Comparison of ENCODE assay signal across 8 mouse cellular contexts in the genomic region with DNA sequence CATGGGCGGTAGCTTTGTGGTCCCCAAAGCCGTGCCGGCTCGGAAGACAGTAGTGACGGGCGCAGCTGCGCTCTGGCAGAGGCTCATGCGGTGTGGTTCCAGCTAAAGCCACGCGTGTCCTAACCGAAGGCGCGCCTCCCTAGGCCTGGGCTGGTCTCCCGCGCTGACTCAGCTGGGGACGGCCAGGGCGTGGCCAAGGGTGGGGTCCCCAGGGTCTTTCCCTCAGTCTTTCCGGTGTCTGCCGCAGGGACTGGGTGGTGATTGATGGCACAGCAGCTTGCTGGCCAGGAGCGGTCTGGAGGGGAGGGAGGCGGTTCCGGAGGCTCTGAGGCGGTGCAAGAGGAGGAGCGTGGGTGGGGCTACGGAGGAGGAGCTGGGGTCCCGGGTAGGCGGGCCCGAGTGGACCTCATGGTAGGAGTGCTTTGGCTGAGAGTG. TPM values are rescaled to one million over a fixed set of nuclear protein-coding genes. Genes with fewer than 3 reads are reported as not detected.
DNase-seq lines count a peak whose midpoint lies in the region; ATAC-seq and TF ChIP-seq lines count a peak whose summit lies in the region.

No protein-coding gene starts in this region.

- H3K4me2 ChIP-seq in embryonic facial prominence, embryonic 11.5 days (ENCODE audit: low read depth, low read length): peak overlapping the region; percentile 97
- H3K4me2 ChIP-seq in limb, embryonic 14.5 days (replicated peaks; ENCODE audit: low read depth, low read length, severe bottlenecking): peak overlapping the region; percentile 98
- peak overlapping the region; percentile 84 for H3K4me2 ChIP-seq in midbrain, embryonic 16.5 days (ENCODE audit: low read length)

- ATAC-seq in cerebellum, adult (ENCODE audit: insufficient number of reproducible peaks, low FRiP score, low TSS enrichment): peak; percentile 41; the same call in 1 of the 2 replicates
- ATAC-seq in embryonic facial prominence, embryonic 11.5 days (replicated peaks; ENCODE audit: insufficient number of reproducible peaks, low FRiP score, low TSS enrichment, low read depth): peak; percentile 95
- ATAC-seq in limb, embryonic 14.5 days (ENCODE audit: low FRiP score, low read depth): peak; percentile 94
- peak; percentile 88 for ATAC-seq in midbrain, embryonic 16.5 days

- TF ChIP-seq POLR2A in limb, embryonic 14.5 days (IDR thresholded peaks at IDR 0.05; ENCODE audit: borderline replicate concordance, extremely low read depth, insufficient read depth, insufficient read length): no peak

- no peak for DNase-seq in cerebellum, adult 11 months
- DNase-seq in embryonic facial prominence, embryonic 11.5 days (ENCODE audit: low spot score): peak; percentile 93
- peak; percentile 95 to 97 for DNase-seq in heart, adult 18-20 months
- peak; percentile 97 for DNase-seq in kidney, adult 18-20 months
- DNase-seq in limb, embryonic 14.5 days (ENCODE audit: low spot score): peak; percentile 85
- DNase-seq in spleen, postnatal 10 days (ENCODE audit: low spot score in 2 of 2): peak; percentile 68 to 90

- no peak overlapping the region for H3K27ac ChIP-seq in embryonic facial prominence, embryonic 11.5 days (replicated peaks; ENCODE audit: low read depth, low read length)
- peak overlapping the region; percentile 26; the same call in 1 of the 2 replicates for H3K27ac ChIP-seq in limb, embryonic 14.5 days (replicated peaks; ENCODE audit: low read depth, low read length)
- H3K27ac ChIP-seq in midbrain, embryonic 16.5 days (ENCODE audit: low read length): no peak overlapping the region

- H3K9ac ChIP-seq in embryonic facial prominence, embryonic 11.5 days (replicated peaks; ENCODE audit: low read length): peak overlapping the region; percentile 57
- peak overlapping the region; percentile 52 for H3K9ac ChIP-seq in limb, embryonic 14.5 days (ENCODE audit: low read depth, low read length, severe bottlenecking)
- peak overlapping the region; percentile 61 for H3K9ac ChIP-seq in midbrain, embryonic 16.5 days (ENCODE audit: low read depth, low read length)

- no peaks in the 10 kb centered on the region for H3K9me3 ChIP-seq in embryonic facial prominence, embryonic 11.5 days (replicated peaks; ENCODE audit: control insufficient read depth, low read length)
- H3K9me3 ChIP-seq in limb, embryonic 14.5 days (ENCODE audit: control insufficient read depth, low read length): no peaks in the 10 kb centered on the region
- no peaks in the 10 kb centered on the region for H3K9me3 ChIP-seq in midbrain, embryonic 16.5 days (replicated peaks; ENCODE audit: control insufficient read depth, low read length, poor library complexity, severe bottlenecking)

- H3K27me3 ChIP-seq in embryonic facial prominence, embryonic 11.5 days (ENCODE audit: control insufficient read depth, insufficient read depth, low read length): no peaks in the 10 kb centered on the region
- H3K27me3 ChIP-seq in limb, embryonic 14.5 days (ENCODE audit: control insufficient read depth, insufficient read depth, low read length): no peaks in the 10 kb centered on the region
- H3K27me3 ChIP-seq in midbrain, embryonic 16.5 days (ENCODE audit: control insufficient read depth, insufficient read depth, low read depth, low read length): peaks cover 14% of the 10 kb centered on the region; the same call in 1 of the 2 replicates

- WGBS in embryonic facial prominence, embryonic 11.5 days: 0% methylated on average over 28 of the region's 28 CpGs
- WGBS in limb, embryonic 14.5 days: under 1% methylated on average over 28 of the region's 28 CpGs
- 0% methylated on average over 28 of the region's 28 CpGs for WGBS in midbrain, embryonic 16.5 days

- peak overlapping the region; percentile 48 for H3K4me3 ChIP-seq in embryonic facial prominence, embryonic 11.5 days (ENCODE audit: low read depth, low read length)
- H3K4me3 ChIP-seq in limb, embryonic 14.5 days (replicated peaks; ENCODE audit: low read length): peak overlapping the region; percentile 51
- H3K4me3 ChIP-seq in midbrain, embryonic 16.5 days (ENCODE audit: low read depth, low read length): peak overlapping the region; percentile 42

- H3K4me1 ChIP-seq in embryonic facial prominence, embryonic 11.5 days (ENCODE audit: control insufficient read depth, insufficient read depth, low read length): peaks cover 3% of the 10 kb centered on the region
- H3K4me1 ChIP-seq in limb, embryonic 14.5 days (ENCODE audit: control insufficient read depth, insufficient read depth, low read length): peaks cover 19% of the 10 kb centered on the region
- H3K4me1 ChIP-seq in midbrain, embryonic 16.5 days (ENCODE audit: control insufficient read depth, insufficient read depth, low read length): peaks cover 13% of the 10 kb centered on the region

- no peaks in the 10 kb centered on the region for H3K36me3 ChIP-seq in embryonic facial prominence, embryonic 11.5 days (replicated peaks; ENCODE audit: control insufficient read depth, insufficient read depth, low read depth, low read length)
- H3K36me3 ChIP-seq in limb, embryonic 14.5 days (ENCODE audit: control insufficient read depth, insufficient read depth, low read length): no peaks in the 10 kb centered on the region
- no peaks in the 10 kb centered on the region for H3K36me3 ChIP-seq in midbrain, embryonic 16.5 days (ENCODE audit: control insufficient read depth, insufficient read depth, low read length)

RNA-seq across cellular contexts. Expression of gene Lrrfip1, which starts 54.2 kb away (rescaled TPM):
- polyA plus RNA-seq in embryonic facial prominence, embryonic 11.5 days (2014; fragmentation: Nextera tagmentation; extraction: Ambion mirVana): 28.5 and 30.0 TPM in 2 replicates
- 10 to 100 TPM; 62.9 to 67.0 TPM for total RNA-seq in heart, adult 18-20 months (2021)
- 27.6 and 41.6 TPM in 2 replicates for polyA plus RNA-seq in limb, embryonic 14.5 days (2012; rRNA removed)
- 41.6 and 44.3 TPM in 2 replicates for polyA plus RNA-seq in limb, embryonic 14.5 days (2014; fragmentation: Nextera tagmentation; extraction: Ambion mirVana)
- 42.7 and 44.4 TPM in 2 replicates for polyA plus RNA-seq in midbrain, embryonic 16.5 days (2015; fragmentation: Nextera tagmentation; extraction: Ambion mirVana)

Comparison
In these comparisons a context has a peak if more than half of its experiments do, and no peak if none do; other contexts are left out.
1. ATAC-seq: peak in every context shown above with its lines; median percentile 95 in embryonic facial prominence, embryonic 11.5 days; 94 in limb, embryonic 14.5 days; 88 in midbrain, embryonic 16.5 days; 41 in cerebellum, adult.